Mouse (Mus musculus) embryonic facial prominence, embryonic 14.5 days (tissue): ENCODE data around the gene Rab22a. TPM values are rescaled to one million over a fixed set of nuclear protein-coding genes. Genes with fewer than 3 reads are reported as not detected.
A peak's percentile ranks its signal among the peaks of the same experiment; 100 is the strongest.
"Not testable (repeated sequence)": the region's sequence is repeated elsewhere in the genome, so short reads cannot be mapped to it uniquely, and the experiment has no call there.

Experiments used
- ATAC-seq: fragments of 200-750 bp; cut with Nextera tagmentation; 2 replicates; pipeline ENCODE4 v1.8.0; 2017; ENCODE audit warnings: low read depth, moderate number of reproducible peaks, moderate TSS enrichment
- DNase-seq: peaks from one replicate; pipeline ENCODE4 v3.0.0-alpha.2; 2015; ENCODE audit warnings: low spot score
- H3K27ac ChIP-seq: fragments of 300-500 bp; sonication (generic); replicated peaks from 2 replicates; pipeline ENCODE4 v1.5.1; 2014; ENCODE audit warnings: low read depth, mild to moderate bottlenecking, low read length, moderate library complexity
- H3K27me3 ChIP-seq: fragments of 300-500 bp; sonication (generic); replicated peaks from 2 replicates; pipeline ENCODE4 v1.6.1; 2014; ENCODE audit warnings: low read length; ENCODE audit not compliant: control insufficient read depth, insufficient read depth
- H3K36me3 ChIP-seq: fragments of 300-500 bp; sonication (generic); 2 replicates; pipeline ENCODE4 v1.6.1; 2014; ENCODE audit warnings: low read length, mixed read lengths; ENCODE audit not compliant: control insufficient read depth, insufficient read depth
- H3K4me1 ChIP-seq: fragments of 300-500 bp; sonication (generic); 2 replicates; pipeline ENCODE4 v1.6.1; 2014; ENCODE audit warnings: antibody characterized with exemption, low read length; ENCODE audit not compliant: control insufficient read depth, insufficient read depth
- H3K4me2 ChIP-seq: fragments of 300-500 bp; sonication (generic); 2 replicates; pipeline ENCODE4 v1.6.1; 2014; ENCODE audit warnings: low read depth, mild to moderate bottlenecking, low read length, moderate library complexity, mixed read lengths
- H3K4me3 ChIP-seq: fragments of 300-500 bp; sonication (generic); 2 replicates; pipeline ENCODE4 v1.5.1; 2014; ENCODE audit warnings: low read depth, mild to moderate bottlenecking, low read length
- H3K9ac ChIP-seq: fragments of 300-500 bp; sonication (generic); 2 replicates; pipeline ENCODE4 v1.6.1; 2014; ENCODE audit warnings: low read depth, mild to moderate bottlenecking, low read length, moderate library complexity, mixed read lengths
- H3K9me3 ChIP-seq: fragments of 300-500 bp; sonication (generic); 2 replicates; pipeline ENCODE4 v1.6.1; 2016; ENCODE audit warnings: low read length; ENCODE audit not compliant: control insufficient read depth
- WGBS: fragments of 180-500 bp; shearing (Covaris S2); extraction: QIAGEN DNeasy Blood & Tissue Kit; methylation state at CpG from one replicate; pipeline ENCODE4 v1.1.7; 2014; 5-methylcytosine and 5-hydroxymethylcytosine counted together
- polyA plus RNA-seq: library from polyadenylated mRNA; unstranded; fragments of >200 nt; fragmentation: Nextera tagmentation; extraction: Ambion mirVana; gene quantifications from 2 replicates; pipeline ENCODE4 v1.2.1, GENCODE M21; 2014

Rab22a gene
- polyA plus RNA-seq, 1 experiment from 2014 or later, result 47.5 TPM

- DNase-seq, H3K4me1 ChIP-seq, H3K9me3 ChIP-seq, H3K27me3 ChIP-seq, H3K27ac ChIP-seq, ATAC-seq, H3K4me2 ChIP-seq, H3K36me3 ChIP-seq, H3K9ac ChIP-seq, H3K4me3 ChIP-seq: not testable (repeated sequence)
- 90% methylated on average over 10 of the region's 15 CpGs for WGBS
These were observed 25.5 kb upstream of the Rab22a start for GRCm38 (mm10) chr2:173634106-173634505.

GRCm38 (mm10) chr2:173641370-173641769, 18.2 kb upstream of the Rab22a start:
- H3K36me3 ChIP-seq, result 0 out of 2 replicates have a peak, but pooled peaks cover 7% of the 10 kb centered on the region
- H3K4me3 ChIP-seq, result no peak overlapping the region
- no peak overlapping the region for H3K4me2 ChIP-seq
- H3K27ac ChIP-seq, result no peak overlapping the region
- no peaks in the 10 kb centered on the region for H3K9me3 ChIP-seq
- no peaks in the 10 kb centered on the region for H3K27me3 ChIP-seq
- no peaks in the 10 kb centered on the region for H3K4me1 ChIP-seq
- no peak overlapping the region for H3K9ac ChIP-seq
- DNase-seq, result peak; percentile 44
- no peak for ATAC-seq

DNA sequence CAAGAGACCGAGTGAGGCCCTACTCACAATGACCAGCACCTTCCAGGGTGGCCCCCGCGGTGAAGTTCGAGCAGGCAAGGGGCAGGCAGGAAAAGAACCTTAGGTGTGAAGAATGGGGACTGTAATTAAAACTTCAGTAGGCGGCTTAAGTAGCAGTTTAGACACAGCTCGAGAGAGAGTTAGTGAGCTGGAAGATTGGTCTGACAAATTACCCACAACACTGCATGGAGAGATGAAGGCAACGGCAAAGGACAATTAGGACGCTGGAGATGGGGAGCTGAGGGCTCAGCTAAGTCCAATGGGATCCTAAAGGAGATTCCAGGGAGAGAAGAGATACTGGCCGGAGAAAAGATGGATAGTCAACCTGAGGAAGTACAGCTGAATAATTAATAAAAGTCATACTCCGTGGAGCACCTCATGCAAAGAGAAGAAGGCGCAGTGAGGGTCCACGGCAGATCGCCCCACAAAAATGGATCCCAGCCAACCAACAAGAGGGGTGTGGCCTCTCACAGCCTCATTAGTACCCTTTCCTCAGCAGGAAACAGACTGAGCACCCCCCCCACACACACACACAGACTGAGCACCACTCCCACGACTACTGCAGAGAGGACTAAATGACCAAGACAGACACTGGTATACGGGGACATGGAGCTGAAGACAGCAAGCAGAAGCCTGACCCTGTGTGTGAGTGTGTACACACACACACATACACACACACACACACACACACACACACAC, 17.1 kb upstream of the Rab22a start:
- 68% methylated on average over 15 of the region's 15 CpGs for WGBS
- H3K27me3 ChIP-seq, result no peaks in the 10 kb centered on the region
- H3K4me1 ChIP-seq, result no peaks in the 10 kb centered on the region
- no peak overlapping the region for H3K4me2 ChIP-seq
- no peak overlapping the region for H3K9ac ChIP-seq
- no peaks in the 10 kb centered on the region for H3K9me3 ChIP-seq
- no peak overlapping the region for H3K27ac ChIP-seq
- ATAC-seq (no peak; the same call in 1 of the 2 replicates), DNase-seq (no peak)
- H3K4me3 ChIP-seq, result no peak overlapping the region
- H3K36me3 ChIP-seq, result 0 out of 2 replicates have a peak, but pooled peaks cover 9% of the 10 kb centered on the region

DNA sequence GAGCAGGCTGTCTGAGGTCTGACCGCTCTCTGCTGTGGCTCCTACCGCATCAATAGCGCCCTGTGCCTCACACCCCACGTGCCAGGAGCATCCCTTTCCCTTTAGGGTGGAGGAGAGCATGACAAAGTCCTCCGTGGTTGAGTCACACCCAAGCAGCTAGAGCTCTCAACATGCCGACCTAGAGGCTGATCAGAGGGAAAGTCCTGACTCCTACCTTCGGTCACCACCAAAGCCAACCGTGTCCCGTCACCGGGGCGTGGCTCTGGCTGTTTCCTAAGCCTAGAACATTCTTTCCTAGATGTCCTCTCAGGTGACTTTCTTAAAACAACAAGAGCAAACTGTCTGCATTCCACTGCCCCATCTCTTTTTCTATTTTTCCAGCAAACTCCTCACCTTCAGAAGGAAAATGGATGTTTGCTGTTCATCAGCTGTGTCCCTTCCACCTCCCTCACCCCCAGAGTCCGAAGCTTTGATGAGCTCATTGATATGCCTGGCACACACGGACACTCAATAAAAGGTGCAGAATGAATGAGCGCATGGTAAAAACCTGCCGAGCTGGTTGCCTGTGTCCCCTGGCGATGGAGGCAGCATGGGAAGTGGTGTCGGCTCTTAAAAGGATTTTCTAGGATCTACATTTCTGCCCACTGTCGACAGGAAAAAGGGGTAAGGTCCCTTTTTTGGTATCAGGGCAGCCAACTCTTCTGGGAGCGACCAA, 12.2 kb upstream of the Rab22a start:
- DNase-seq (no peak), ATAC-seq (no peak)
- H3K27me3 ChIP-seq, result no peaks in the 10 kb centered on the region
- no peaks in the 10 kb centered on the region for H3K9me3 ChIP-seq
- peaks cover 15% of the 10 kb centered on the region; the same call in 1 of the 2 replicates for H3K36me3 ChIP-seq
- WGBS, result 82% methylated on average over 19 of the region's 19 CpGs
- no peaks in the 10 kb centered on the region for H3K4me1 ChIP-seq
- no peak overlapping the region for H3K9ac ChIP-seq
- H3K27ac ChIP-seq, result no peak overlapping the region
- H3K4me2 ChIP-seq, result no peak overlapping the region
- no peak overlapping the region for H3K4me3 ChIP-seq

GRCm38 (mm10) chr2:173649762-173650161, 9.8 kb upstream of the Rab22a start:
- no peak overlapping the region for H3K27ac ChIP-seq
- no peaks in the 10 kb centered on the region for H3K9me3 ChIP-seq
- peaks cover 15% of the 10 kb centered on the region; the same call in 1 of the 2 replicates for H3K36me3 ChIP-seq
- WGBS, result 83% methylated on average over 10 of the region's 10 CpGs
- H3K4me3 ChIP-seq, result no peak overlapping the region
- DNase-seq (no peak), ATAC-seq (no peak)
- no peaks in the 10 kb centered on the region for H3K4me1 ChIP-seq
- H3K9ac ChIP-seq, result no peak overlapping the region
- H3K27me3 ChIP-seq, result no peaks in the 10 kb centered on the region
- no peak overlapping the region for H3K4me2 ChIP-seq

GRCm38 (mm10) chr2:173653526-173653925, 6.0 kb upstream of the Rab22a start:
- Histone ChIP-seq H3K4me3 (no peak overlapping the region), H3K36me3 (peaks cover 7% of the 10 kb centered on the region; the same call in 1 of the 2 replicates), H3K4me2 (no peak overlapping the region), H3K27me3 (no peaks in the 10 kb centered on the region), H3K27ac (no peak overlapping the region), H3K4me1 (peaks cover 10% of the 10 kb centered on the region), H3K9me3 (no peaks in the 10 kb centered on the region), H3K9ac (no peak overlapping the region)
- DNase-seq (no peak), ATAC-seq (no peak)
- WGBS, result 77% methylated on average over 5 of the region's 5 CpGs

DNA sequence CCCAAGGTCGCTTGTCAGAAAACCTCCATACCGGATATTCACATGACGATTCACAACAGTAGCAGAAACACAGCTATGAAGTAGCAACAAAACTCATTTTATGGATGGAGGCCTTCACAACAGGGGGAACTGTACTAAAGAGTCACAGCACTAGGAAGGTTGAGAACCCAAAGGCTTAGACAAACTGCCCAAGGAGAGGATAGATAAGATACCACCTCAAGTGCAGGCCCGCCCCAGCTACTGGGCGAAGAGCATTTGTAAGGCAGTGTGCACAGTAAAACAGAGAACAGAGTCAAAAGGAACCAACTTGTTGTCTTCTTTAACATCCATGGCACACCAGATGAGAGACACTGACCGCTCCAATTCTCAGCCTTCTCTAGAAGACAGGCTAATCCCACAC, 1.8 kb upstream of the Rab22a start:
- H3K4me1 ChIP-seq, result peaks cover 24% of the 10 kb centered on the region
- no peaks in the 10 kb centered on the region for H3K27me3 ChIP-seq
- H3K4me2 ChIP-seq, result 0 out of 2 replicates have a peak overlapping the region, but pooled peaks have one; percentile 58
- no peak overlapping the region for H3K27ac ChIP-seq
- no peak for DNase-seq
- 94% methylated on average over 6 of the region's 6 CpGs for WGBS
- H3K9me3 ChIP-seq, result no peaks in the 10 kb centered on the region
- ATAC-seq, result no peak
- no peak overlapping the region for H3K4me3 ChIP-seq
- H3K9ac ChIP-seq, result no peak overlapping the region
- H3K36me3 ChIP-seq, result peaks cover 17% of the 10 kb centered on the region

- no peak overlapping the region for H3K9ac ChIP-seq
- H3K27me3 ChIP-seq, result no peaks in the 10 kb centered on the region
- 85% methylated on average over 4 of the region's 4 CpGs for WGBS
- ATAC-seq, result no peak
- peaks cover 24% of the 10 kb centered on the region for H3K4me1 ChIP-seq
- DNase-seq, result no peak
- no peak overlapping the region for H3K27ac ChIP-seq
- H3K9me3 ChIP-seq, result no peaks in the 10 kb centered on the region
- peaks cover 21% of the 10 kb centered on the region for H3K36me3 ChIP-seq
- peak overlapping the region; percentile 98 for H3K4me3 ChIP-seq
- peak overlapping the region; percentile 58 for H3K4me2 ChIP-seq
These were observed 1.0 kb upstream of the Rab22a start for GRCm38 (mm10) chr2:173658517-173658916.
